Mouse (Mus musculus): Measurements from ENCODE around the gene Mtus2.

- no peak for TF ChIP-seq CTCF (IDR thresholded peaks at IDR 0.05; ENCODE audit: borderline replicate concordance, insufficient read depth, low read depth, low read length)
- no peak for TF ChIP-seq POLR2A (IDR thresholded peaks at IDR 0.05; ENCODE audit: borderline replicate concordance, insufficient read depth, low read length)
Observed at GRCm38 (mm10) chr5:147951751-147952150, 5.4 kb upstream of the Mtus2 start.
